Mouse (Mus musculus): ENCODE data around the gene Mark4.

Mark4 gene

DNA sequence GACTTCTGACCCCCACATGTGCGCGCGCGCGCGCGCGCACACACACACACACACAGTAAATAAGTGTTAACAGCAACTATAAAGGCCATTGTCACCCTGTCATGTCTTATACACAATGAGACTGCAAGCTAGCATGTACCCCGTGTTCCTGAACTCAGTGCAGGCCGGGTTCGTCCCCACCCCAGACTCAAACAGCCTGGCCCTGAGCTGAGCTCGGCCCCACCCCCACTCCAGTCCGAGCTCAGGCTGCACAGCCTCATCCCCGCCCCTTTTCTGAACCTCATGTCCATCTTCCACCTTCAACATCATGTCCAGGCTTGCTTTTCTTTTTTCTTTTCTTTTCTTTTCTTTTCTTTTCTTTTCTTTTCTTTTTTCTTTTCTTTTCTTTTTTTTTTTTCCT, 11.7 kb upstream of the Mark4 start:
- DNase-seq (ENCODE audit: low spot score in 2 of 2), result no peak

DNA sequence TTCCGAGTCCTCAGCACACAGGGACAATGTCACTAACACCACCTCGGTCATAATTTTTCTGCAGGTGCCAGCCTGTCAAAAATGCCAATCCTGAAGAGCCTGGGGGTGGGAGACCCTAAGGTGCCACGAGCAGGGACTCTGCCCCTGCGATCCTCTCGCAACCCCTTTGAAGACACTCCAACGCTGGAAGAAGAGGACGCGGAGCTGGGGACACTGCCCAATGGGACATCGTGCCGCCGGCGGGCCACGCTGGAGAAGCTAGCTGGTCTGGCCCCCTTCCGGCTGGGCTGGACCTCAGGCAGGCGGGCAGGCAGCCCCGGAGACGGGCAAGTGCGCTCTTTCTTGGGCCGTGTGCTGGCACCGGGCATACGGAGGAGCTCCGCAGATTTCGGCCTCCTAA, 10.8 kb upstream of the Mark4 start:
- no peak for DNase-seq (ENCODE audit: low spot score in 2 of 2)

DNA sequence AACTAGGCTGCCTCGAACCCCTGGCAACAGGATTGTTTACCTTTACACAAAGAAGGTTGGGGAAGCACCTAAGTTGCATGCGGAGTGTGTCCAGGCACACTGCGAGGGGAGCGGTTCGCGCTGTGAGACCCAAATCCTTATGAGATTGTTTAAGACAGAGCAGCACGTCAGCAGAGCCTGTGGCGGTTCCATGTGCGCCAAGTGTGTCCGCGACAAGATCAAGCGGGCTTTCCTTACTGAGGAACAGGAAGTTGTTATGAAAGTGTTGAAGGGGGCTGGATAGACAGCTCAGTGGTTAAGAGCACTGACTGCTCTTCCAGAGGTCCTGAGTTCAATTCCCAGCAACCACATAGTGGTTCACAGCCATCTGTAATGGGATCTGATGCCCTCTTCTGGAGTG, 9.7 kb upstream of the Mark4 start:
- DNase-seq (ENCODE audit: low spot score in 2 of 2), result no peak

DNA sequence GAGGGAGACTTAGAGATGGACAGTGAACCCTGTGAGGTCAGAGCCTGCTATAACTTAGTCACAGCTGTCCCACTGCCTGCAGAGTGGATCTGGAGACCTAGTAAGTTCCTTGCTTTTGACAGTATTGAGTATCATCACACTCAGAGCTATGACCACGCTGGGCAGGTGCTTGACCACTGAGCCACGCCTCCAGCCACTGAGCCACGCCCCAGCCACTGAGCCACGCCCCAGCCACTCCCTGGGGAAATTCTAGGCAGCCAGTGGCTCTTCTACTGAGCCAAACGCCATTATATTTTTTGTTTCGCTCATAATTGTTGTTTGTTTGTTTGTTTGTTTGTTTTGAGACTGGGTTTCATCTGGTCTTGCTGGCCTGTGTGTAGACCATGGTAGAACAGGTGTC, 9.0 kb upstream of the Mark4 start:
- no peak for DNase-seq (ENCODE audit: low spot score in 2 of 2)

DNA sequence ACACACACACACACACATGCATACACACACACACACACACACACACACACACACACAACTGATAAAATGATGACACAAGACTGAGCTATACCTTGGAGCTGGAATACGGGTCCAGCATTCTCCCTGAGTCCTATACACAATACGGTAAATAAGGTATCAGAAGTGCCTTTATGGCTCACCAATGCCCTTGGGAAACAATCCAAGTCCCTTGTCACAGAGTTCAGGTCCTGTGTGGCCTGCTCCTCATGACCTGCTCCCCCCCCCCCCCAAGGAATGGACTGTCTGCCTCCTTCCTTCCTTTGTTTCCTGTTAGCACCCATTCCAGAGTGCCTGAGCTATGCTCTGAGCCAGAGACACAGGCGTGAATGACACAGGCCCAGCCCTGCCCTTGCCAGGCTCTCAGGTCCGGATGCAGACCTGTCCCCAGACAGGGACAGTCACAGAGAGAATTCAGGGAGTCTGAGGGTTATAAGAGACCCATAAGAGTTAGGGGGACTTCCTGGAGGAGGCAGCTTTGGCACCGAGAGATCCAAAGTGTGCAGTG, 8.1 kb upstream of the Mark4 start:
- no peak for DNase-seq (ENCODE audit: low spot score in 2 of 2)

DNA sequence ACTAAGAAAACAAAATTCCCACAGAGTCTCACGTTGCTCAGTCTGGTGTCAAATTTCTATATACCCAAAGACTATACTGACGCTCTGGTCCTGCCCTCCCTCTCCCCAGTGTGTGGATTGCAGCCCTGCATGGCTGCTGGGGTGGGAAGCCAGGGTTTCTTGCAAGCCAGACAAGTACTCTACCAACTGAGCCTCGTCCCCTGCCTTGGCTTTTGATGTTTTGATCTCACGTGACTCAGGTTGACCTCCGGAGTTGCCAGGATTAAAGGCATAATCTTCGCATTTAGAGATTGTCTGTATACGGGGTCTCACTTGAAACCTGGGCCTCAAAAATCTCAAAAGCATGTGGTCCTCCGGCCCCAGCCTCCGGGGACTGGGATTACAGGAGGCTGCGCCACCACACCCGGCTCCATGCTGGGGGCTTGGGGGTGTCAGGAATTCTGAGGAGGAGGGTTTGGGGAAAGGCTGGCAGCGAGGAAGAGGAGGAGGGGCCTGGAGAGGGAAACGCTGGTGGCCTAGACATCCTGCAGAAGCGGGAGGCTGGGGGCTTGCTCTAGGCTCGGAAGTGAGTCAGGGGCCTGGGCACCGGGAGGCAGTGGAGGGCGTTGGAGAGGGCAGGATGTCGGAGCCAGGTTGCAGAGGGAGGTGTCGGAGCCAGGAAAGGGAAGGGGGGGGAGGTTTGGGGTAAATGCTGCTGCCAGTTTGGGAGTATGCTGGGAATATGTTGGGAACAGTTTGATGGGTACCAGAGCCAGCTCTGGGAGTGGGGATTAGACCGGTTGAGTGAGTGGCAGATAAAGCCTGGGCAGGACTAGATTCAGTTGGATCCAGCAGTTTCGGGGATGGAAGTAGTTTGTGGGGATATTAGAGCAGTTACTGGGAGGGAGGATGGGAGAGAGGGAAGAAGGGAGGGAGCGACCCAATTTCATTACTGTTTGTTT, 6.0 kb upstream of the Mark4 start:
- no peak for DNase-seq (ENCODE audit: low spot score in 2 of 2)

DNA sequence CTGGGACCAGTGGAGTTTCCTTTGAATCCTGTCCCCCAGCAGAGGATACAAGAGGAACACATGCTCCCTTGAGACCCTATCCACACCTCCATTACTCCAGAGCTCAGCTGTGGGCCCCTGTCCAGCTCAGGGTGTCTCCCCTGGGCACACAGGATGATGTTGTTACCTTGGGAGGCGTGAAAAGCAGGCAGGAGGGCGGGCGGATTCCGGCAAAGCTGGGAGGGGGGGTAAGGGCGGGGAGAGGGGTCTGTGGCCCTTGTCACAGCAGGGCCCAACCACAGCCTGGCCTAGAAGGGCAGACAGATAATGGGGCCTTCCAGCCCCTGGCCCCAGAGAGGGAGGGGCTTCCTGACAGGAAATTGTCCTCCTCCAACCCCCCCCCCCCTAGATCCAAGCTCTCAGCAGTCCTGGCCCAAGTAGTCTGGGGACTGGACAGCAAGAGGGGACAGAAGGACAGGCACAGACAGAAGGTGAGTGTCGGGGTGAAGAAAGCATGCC, 4.3 kb upstream of the Mark4 start, which contains the start of gene Exoc3l2:
TSS of gene Exoc3l2 (plus strand) at position 448 of the 498 bp plus-strand sequence.
- DNase-seq (ENCODE audit: low spot score in 2 of 2), result no peak

DNA sequence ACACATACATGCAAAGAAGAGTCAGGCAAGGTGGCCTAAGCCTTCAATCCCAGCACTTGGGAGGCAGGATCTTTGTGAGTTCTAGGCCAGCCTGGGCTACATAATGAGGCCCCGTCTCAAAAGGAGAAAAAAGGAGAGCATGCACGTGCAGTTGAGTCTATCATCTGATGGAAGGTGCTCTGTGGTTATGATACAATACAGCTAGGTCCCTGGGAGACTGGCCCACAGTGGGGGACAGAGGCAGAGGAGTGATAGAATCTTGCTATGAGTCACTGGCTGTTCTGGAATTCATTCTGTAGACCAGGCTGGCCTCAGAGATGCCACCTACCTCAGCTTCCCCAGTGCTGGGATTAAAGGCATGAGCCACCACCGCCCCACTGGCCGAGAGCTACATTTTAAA, 3.8 kb upstream of the Mark4 start:
- no peak for DNase-seq (ENCODE audit: low spot score in 2 of 2)

DNA sequence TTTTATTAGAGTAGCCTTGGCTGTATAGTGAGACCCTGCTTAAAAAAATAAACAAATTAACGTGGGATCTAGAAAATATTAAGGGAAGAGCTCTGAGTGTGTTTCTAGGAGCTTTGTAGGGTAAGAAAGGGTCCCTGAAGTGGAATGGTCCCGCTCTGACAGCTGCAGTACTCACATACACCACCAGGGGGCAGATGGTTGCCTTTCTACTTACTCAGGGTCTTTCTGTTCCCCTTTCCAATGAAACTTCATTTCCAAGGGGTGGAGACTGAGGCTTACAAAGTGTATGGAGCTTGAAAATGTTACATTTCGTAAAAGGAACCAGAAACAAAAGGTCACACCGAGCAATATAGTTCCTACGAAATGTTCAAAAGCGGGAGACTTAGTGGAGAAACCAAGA, 2.9 kb upstream of the Mark4 start:
- DNase-seq (ENCODE audit: low spot score in 2 of 2), result peak in 1 of 2 experiments; percentile 70

DNA sequence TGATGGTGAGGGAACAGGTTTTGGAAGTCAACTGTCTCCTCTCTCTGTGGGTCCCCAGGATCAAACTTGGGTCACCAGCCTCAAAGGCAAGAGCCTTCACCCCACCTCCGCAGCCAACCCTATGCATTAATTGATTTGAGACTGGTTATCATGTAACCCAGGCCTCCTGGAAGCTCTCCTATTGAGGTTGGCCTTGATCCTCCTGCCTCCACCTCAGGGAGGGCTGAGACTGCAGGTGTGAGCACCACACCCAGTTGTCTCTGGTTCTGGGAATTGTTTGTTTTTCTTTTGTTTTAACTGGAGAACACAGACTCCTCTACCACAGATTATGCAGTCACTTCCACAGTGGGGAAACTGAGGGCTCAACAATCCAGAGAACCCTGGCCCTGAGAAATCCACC, 1.9 kb upstream of the Mark4 start:
- DNase-seq (ENCODE audit: low spot score in 2 of 2), result no peak

DNA sequence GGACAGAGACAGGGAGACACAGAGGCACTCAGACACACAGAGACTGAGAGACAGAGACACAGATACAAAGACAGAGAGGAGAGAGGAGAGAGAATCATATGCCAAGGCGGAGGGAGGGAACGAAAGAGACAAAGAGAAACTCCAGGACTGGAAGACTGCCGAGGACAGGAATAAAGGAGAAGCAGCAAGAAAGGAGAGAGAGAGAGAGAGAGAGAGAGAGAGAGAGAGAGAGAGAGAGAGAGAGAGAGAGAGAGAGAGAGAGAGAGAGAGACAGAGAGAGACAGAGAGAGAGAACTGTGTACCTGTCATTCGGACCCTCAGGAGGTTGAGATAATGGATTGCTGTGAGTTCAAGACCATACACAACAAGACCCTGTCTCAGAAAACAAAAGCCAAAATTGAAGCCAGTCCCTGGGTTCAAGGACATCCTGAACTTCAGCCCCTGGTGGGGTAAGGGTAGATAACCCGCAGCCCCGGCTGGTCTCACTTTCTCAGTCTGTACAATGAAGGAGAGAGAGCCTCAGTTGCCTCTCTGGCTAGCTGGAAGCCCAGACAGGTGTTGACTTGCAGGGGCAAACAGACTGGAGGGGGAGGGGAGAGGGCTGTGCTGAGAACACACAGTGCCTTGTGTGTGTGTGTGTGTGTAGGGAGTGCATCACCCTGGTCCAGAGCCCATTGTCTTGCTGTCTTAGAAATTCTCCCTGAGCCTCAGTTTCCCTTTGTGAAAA, 686 bp upstream of the Mark4 start:
- no peak for DNase-seq (ENCODE audit: low spot score in 2 of 2)

DNA sequence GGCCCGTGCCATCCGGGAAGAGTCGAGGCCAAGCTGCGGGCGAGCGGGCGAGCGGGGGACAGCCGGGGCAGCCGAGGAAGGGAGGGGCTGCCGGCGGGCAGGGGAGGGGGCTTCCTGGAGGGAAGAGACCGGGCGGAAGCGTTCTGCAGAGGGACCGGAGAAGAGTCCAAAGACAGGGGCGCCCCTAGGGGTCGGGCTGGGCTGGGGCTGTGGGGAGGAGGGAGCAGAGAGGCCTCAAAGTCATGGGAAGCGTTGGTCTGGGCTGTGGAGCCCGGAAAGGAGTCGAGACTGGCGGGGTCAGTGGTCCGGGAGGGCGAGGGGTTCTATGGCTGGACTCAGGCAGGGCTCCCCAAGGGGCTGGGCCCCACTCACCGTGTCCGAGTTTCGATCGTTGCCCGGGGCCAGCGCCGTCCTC, 542 bp downstream of the Mark4 start:
- DNase-seq (ENCODE audit: low spot score in 2 of 2), result peak; percentile 64 to 80

DNA sequence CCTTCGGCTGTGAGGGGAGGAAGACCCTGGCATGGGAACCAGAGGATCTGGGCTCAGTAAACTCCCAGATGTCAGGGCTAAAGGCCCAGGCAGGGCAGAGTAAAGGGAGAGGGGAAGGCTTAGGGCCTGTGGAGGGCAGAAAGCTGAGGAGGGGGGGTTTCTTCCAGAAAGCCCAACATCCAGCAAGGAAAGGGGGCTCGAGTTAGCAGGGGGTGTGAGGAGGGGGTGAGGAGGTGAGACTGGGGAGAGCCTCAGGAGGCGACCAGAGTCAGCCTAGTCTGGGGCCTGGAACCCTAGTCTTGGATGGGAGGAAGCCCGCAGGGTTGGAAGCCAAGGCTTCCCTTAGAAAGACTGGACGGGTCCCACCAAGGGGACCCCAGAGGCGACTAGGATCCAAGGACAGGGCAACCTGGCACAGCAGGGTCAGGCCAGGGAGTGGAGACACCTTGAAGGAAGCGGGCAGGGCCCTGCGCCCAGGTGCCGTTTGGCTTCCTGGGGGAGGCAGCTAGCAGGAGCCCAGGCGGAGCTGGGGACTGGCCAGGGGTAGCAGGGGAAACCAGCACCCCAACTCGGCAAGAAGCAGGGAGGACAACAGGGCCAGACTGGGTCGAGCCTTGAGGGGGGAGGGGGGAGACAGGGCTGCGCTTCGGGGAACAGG, 1.1 kb downstream of the Mark4 start:
- DNase-seq (ENCODE audit: low spot score in 2 of 2), result no peak

DNA sequence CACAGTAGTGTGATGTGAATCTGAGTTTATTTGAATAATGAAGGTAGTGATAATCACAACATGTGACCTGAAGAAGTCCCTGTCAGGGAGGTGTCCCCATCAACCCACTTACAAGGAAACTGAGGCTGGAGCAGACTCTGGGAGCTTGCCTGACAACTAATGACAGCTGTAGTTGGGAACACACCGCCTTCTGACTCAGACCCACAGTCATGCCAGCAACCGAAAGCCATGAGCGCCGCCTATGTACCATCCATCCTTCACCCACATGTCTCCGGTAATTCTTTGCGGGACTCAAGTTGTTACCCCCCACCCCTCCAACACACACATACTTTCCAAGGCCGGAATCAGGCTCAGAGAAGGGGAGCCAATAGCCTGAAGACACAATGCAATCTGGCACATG, 2.0 kb downstream of the Mark4 start:
- no peak for DNase-seq (ENCODE audit: low spot score in 2 of 2)

DNA sequence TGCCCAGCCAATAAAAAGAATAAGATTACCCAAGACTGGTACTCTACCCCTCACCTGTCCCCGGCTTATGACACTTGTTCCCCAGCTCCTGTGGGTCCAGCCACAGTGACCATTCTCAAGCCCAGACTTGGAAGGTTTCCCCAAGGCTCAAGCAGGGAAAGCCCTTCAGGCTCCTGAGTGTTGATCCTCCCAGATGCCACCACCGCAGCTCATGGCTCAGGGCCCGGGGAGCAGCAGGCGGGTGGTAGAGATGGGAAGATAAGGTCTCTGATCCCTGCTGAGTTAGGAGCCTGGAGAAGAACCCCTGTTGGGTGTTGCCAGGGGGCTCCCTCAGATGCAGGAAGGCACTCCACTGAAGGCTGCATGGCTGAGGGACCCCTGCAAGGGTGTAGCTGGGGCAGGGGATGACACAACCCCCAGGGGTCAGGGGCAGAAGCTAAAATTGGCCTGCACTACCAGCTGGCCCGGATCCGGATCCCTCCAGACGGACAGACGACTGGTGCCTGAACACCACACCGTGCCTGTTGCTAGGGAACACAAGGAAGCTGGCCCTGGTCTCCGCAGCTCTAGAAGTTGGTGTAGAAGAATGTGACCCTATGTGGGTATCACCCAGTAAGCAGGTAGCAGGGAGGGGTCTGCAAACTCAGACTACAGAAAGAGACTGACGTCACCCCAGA, 2.7 kb downstream of the Mark4 start:
- no peak for DNase-seq (ENCODE audit: low spot score in 2 of 2)

DNA sequence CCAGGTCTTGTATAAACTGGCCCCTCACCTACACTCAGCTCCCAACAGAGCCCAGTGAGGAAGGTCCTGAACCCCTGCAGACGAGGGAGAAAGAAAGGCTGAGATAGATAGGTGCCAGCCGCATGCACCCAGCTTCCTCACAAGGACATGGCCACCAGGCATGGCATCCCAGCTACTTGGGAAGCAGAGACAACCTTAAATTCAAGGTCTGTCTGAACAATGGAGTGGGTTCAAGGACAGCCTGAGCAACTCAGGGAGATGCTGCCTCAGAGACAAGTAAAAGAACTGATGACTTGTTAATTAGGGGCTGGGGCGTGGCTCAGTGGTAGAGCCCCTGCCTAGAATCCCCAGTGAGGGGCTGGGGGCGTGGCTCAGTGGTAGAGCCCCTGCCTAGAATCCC, 3.4 kb downstream of the Mark4 start:
- no peak for DNase-seq (ENCODE audit: low spot score in 2 of 2)

DNA sequence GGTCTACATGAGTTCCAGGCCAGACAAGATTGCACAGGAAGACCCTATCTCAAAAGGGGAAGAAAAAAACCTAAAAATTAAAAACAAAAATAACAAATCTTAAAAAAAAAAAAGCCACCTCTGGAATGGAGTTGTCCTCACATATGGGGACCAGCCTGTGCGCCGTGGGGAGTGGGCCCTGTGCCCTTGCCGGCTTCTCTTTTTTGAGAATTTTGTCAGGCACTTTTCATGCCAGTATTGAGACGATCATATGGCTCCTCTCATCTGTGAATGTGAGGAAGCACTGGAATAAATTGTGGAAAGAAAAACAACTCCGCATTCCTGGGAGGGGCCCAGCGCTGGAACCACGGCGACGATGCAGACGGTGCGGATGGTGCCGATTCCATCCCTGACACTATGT, 9.5 kb downstream of the Mark4 start:
- no peak for DNase-seq (ENCODE audit: low spot score in 2 of 2)

DNA sequence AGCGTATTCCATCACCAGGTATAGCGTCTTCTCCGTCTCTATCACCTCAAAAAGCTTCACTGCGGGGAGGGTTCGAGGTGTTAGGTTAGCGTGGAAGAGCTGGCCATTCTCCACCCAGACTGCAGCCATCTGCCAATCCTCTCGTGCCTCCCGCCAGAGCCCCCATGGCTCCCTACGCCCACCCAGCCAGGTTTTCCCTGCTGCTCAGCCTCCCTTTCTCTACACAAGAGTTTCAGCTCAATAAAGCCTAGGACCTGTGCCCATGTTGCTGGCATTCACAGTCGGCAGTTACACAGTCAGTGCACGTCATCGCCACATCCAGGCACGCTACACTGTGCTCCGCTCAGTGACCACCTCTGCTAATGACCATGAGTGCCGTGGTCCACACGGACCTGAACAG, 10.9 kb downstream of the Mark4 start:
- no peak for DNase-seq (ENCODE audit: low spot score in 2 of 2)

DNA sequence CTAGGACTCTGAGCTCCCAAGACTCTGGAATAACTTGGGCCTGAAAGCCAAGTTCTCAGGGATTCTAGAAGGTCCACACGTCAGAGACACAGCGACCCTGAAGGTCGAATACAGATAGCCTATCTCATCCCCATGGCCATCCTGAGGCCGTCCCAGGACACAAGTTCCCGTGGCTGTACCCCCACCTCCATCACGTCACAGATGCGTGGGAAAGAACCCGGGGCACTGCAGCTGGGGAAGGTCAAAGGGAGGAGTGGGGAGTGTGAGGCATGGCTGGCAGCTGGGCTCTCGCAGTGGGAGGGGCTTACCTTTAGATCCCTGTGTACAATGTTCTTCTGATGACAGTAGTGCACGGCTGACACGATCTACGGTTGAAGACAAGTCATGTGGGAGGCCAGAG, 13.8 kb downstream of the Mark4 start:
- DNase-seq (ENCODE audit: low spot score in 2 of 2), result no peak

DNA sequence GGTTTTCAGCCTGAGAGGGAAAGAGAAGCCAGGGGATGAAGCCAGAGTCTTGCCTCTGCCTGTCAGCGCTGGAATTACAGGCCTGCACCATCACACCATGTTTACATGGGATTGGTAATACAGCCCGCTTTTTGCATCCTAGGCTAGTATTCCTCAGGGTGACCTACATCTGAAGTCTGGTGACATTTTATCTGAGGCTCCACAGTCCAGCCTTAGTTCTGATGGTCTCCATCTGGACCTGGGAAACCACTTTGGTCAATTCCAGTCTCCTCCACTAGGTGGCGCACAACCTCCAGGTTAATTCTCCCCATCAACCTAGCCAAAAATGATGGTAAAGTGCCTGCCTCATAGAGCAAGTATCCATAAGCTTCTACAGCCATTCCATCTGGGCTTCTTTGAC, 15.3 kb downstream of the Mark4 start:
- peak; percentile 65 to 88 for DNase-seq (ENCODE audit: low spot score in 2 of 2)

DNA sequence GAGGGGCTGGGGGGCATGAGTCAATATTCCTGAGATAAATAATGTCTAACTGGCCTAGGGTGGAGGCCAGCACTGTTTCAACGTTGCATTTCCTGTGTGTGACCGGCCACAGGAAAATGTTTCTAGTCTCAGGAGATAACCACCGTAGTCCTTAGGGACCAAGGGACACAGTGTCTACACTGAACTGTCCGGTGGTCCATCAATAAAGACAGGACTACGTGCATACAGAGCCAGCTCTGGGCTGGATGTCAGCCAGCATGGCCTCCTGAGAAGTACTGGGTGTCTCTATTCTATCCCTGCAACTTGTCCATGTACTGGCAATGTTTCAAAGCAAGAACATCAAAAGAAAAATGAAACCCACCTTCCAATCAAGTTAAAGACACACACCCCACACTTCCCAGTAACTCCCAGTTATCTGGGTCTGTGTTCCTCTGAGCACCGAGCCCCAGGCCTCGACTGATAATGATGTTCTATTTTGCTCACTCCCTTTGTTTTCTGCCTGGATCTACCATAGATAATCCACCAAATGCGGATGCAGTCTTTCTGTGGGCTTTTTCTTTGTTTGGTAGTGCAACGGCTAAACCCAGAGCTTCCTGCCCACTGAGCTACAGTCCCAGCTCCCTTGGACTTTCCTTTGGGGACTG, 17.1 kb downstream of the Mark4 start:
- no peak for DNase-seq (ENCODE audit: low spot score in 2 of 2)
